Mouse (Mus musculus): Measurements from ENCODE around the gene Slc1a7.

- TF ChIP-seq CTCF (IDR thresholded peaks at IDR 0.05; ENCODE audit: low read depth) (peak; percentile 62), EP300 (optimal IDR thresholded peaks at IDR 0.05) (no peak)
Observed at GRCm38 (mm10) chr4:107952845-107953244, 15.3 kb upstream of the Slc1a7 start.
